Mouse (Mus musculus): ENCODE results near the gene Arhgef38.

Gene Arhgef38

DNA sequence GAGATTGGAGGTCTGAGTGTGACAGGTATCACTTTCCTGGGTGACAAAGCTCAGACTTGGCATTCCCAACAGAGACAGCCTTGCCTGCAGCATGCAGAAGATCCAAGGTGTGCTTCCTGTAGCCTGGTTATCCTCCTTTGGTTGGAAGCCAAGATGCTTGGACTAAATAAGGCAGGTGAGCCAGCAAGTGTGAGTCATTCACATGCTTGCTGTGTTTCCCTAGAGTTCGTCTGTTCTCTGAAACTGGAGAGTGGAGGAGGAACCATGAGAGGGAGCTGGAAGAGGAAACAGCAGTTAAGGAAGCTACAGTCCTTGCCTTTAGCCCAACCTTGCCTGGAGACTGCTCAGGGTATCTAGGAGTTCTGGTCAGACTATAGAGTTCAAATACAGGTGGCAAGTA is 69.6 kb downstream of the Arhgef38 start:
- in situ Hi-C loops (cut with MboI, MseI) = loop anchor here (10.0 kb wide), 1 partner anchor 660 kb away; no protein-coding TSS in a partner anchor

DNA sequence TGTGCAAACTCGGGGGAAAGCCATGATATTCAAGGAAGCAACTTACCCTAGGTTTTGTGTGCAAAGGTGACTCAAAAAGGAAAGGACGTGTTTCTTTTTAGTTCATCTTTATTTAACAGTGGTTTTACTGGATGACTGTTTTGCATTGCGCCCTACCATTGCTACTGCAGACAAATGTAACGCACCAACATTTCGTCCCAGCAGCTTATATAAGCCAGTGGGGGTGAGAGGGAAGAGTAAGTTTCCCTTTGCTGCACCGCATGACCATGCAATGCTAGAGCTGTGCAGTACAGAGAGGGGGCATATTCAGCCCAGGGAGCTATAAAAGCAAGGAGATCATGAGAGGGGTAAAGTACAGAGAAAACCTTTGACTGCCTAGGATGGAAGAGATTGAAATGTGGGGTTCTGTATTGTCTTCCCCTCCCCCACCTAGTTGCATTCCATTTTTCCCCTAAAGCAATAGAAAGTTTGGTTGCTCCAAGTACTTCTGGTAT is 70.8 kb downstream of the Arhgef38 start:
- in situ Hi-C loops (cut with MboI, MseI) = loop anchor here (10.0 kb wide), 1 partner anchor 659 kb away; no protein-coding TSS in a partner anchor

DNA sequence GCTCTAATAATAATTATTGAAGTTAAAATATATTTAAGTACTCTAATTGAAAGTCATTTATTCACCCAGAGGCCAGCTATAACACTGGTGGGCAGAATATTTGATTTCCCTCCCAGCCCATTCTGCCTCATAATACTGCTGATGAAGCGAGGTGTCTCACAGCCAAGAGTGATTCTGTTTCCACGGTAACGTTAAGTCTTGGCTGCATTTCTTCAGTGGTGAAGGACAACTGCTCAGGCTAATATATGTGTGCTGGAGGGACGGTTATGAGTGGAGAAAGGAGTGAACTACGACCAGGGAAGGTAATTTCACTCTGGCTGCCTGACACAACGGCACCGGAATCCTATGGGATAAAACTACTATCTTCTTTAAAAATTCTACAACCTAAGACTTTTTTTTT is 71.6 kb downstream of the Arhgef38 start:
- in situ Hi-C loops (cut with MboI, MseI) = loop anchor here (10.0 kb wide), 1 partner anchor 658 kb away; no protein-coding TSS in a partner anchor

DNA sequence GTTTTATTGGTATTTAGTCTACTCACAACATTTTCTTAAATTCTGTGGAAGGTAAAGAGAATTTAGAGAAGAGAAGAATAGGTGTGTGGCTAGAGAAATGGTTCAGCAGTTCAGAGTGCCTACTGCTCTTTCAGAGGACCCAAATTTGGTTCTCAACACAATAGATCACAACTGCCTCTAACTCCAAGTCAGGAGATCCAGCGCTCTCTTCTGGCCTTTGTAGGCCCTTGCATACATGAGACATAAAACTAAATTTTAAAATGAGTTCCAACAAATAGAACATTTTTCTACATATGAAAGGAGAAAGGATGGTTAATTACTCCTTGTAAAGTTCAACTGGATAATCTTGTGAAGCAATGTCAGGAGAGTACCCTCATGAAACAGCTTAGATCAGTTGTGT is 73.3 kb downstream of the Arhgef38 start:
- in situ Hi-C loops (cut with MboI, MseI) = loop anchor here (10.0 kb wide), 1 partner anchor 657 kb away; no protein-coding TSS in a partner anchor

DNA sequence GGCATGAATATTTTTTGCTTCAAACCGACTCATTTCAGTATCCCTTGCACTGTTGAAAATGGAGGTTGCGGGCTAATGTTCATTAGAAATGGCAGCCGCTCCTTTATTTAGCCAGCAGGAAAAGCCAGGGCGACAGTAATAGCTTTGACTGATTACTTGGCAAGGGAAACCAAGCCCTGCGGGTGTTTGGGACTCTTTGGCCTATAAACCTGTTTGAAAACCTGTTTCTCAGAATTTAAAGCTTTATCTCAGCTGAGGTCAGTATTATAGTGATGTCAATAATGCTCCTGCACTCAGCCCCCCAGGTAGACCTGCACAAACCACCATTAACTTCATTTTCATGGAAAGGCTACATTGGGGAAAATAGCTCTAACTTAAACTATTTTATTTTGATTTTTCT is 76.5 kb downstream of the Arhgef38 start:
- in situ Hi-C loops (cut with MboI, MseI) = no loop called here

DNA sequence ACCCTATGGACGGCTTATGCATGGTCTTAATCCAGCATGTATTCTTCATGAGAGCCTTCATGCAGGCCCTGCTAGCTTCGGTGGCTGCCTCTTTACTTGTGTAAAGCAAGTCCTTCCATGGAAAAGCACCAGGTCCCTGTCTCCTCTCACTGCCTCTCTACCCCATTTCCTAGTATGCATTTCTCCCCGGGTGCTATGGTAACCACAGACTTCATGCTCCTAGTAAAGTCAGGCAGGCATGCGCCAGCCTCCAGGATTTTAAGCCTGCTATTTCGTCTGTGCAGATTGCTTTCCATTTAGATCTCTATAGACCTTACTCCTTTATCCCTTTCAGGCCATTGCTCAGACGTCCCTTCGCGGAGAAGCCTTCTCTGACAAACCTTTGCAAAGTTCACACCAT is 80.1 kb downstream of the Arhgef38 start:
- in situ Hi-C loops (cut with MboI, MseI) = no loop called here

DNA sequence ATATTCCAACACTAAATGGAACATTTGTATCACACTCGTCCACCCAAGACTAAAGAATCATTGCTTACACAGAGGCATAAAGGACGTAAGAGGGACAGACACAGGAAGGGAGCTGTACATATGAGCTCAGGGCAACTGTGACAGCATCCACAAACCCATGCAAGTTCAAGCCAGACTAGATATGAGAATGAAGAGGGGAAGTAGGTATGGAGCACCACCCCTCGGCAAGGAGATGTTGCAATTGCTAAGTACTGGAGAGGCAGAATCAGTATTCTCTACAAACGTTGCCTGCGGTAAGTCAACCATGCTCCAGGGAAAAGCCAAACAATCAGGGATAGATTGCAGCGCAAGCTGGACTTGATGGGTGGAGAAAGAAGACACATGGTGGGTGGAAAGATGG is 81.1 kb downstream of the Arhgef38 start:
- in situ Hi-C loops (cut with MboI, MseI) = no loop called here

DNA sequence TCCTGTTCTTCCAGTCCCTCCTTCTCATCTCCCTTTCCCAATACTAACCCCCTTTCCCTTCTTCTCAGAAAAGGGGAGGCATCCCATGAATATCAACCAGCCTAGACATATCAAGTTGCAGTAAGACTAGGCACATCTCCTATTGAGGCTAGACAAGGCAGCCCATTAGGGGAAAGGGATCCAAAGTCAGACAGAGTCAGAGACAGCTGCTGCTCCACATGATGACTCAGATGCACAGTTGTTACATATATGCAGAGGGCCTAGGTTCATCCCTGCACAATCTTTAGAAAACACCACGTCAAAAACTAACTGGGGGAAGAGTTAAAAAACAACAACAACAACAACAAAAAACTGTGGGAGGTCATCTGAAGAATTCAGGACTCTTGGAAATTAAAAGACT is 81.9 kb downstream of the Arhgef38 start:
- in situ Hi-C loops (cut with MboI, MseI) = no loop called here

DNA sequence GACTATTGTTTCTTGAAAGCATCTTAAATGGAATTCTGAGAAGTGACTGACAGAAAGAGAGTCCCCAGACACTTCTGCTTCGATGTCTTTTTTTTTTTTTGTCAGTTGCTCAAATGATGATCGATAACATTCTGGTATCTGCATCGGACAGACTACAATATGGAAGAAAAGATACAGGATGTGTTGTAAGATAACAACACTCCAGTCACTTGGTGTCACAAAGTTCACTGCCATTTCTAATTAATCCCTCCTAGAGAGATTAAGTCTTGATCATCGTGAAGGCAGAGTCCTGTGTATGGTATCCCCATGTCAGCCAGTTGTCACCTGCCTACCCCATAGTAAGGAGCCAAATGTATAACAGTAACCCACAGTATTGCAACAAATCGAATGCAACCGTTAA is 83.1 kb downstream of the Arhgef38 start:
- in situ Hi-C loops (cut with MboI, MseI) = no loop called here

DNA sequence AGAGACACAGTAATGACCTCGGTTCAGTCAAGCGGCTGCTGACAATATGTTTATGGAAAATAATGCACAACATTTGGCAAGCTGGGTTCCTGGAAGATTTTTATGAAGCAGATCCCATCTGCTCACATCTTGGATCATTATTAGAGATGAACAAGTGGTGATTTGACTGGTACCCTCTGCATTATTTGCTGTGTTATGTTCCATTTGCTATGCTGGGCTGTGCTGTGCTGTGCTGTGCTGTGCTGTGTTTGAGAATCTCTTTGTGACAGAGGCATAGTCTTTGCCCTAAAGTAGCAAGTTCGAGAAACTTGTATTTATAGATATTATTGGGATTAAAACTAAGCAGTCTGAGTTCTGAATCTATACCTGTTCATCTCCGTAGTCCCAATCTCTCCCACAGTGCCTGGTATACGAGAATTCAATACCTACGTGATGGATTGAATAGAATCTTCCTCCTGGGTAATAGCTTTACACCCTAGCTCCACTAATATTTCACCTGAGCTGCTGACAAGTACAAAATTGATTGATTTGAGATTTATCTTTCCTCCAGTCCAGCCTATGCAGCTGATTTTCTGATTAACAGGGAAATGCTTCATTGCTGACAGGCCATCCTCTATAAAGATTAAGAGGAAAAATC is 90.1 kb downstream of the Arhgef38 start:
- in situ Hi-C loops (cut with MboI, MseI) = no loop called here

DNA sequence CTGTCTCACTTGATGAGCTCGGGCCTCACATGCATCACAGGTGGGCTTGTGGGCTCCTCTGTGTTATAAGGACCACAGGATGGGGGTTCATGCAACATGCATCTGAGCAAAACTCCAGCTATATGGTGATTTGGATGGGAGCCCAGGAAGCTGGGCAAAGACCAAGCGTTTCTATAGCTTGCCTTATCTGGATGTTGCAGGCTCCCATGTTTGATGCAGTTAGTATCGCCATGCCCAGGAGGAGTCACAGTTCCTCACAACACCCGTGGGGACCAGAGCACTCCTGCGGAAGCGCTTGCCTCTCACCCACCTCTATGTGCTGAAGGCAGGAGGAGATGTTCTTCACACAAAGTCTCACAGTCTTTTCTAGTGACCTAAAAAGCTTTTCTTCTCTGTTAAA is 92.9 kb downstream of the Arhgef38 start:
- in situ Hi-C loops (cut with MboI, MseI) = no loop called here

DNA sequence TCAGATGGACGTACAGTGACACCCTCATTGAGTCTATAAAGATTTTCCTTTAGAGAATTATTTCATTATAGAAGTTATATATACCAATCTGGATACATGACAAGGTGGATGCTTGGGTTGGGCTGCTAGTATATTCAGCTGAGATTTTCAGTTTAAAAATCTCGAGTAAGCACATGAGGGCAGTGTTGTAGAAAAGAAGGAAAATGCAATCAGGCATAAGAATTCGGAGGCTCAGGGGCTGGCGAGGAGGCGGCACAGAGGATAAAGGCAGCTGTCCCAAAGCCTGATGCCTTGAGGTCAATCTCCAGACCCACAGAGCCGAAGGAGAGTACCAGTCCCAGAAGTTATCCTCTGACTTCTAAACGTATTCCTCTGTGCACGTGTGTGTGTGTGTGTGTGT is 102.1 kb downstream of the Arhgef38 start:
- in situ Hi-C loops (cut with MboI, MseI) = no loop called here

DNA sequence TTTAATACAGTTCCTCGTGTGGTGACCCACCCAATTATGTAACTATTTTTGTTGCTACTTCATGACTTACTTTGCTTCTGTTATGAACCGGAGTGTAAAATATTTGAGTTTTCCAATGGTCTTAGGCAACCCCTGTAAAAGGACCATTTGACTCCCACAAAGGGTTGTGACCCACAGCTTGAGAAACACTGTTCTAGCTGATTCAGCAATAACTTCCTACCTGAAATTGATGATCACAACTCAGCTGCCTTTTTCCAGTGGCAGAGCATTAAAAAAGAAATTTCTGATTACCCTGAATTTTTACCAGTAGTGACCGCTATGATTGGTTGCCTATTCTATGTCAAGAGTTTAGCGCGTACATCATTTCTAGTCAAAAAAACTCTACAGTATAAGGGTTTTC is 103.4 kb downstream of the Arhgef38 start:
- in situ Hi-C loops (cut with MboI, MseI) = no loop called here

DNA sequence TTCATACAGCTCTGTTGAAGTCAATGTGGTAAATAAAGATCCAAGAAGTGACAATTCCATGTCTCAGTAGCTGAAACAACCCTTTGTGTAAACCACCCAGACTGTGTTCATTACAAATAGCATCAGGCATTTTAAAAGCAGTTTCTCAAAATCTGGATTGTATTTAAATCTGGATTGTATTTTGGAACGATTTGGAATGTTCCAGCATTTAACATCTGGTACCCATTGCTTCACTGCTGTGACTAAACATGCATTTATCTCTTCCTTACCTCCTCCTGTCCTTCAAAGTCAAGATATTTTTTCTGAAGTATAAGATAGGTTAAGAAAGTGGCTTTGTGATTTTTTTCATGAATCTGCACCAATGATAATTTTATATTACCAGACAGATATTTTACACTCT is 121.5 kb downstream of the Arhgef38 start:
- in situ Hi-C loops (cut with MboI, MseI) = no loop called here

DNA sequence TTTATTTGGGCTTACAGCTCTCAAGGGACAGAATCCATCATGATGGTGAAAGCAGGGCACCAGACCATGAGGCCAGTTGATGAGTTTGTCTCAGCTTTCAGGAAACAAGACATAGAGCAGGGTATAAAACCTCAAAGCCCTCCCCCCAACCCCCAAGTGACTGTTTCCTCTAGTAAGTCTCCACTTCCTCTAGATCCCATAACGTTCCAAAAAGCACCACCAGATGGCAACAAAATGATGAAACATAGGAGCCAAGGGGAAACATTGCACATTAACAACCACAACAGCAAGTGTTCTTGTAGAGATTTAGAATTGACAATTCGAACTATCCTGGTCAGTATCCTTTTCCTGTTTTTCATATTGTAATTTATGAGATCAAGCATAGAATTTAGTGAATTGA is 123.0 kb downstream of the Arhgef38 start:
- in situ Hi-C loops (cut with MboI, MseI) = no loop called here

DNA sequence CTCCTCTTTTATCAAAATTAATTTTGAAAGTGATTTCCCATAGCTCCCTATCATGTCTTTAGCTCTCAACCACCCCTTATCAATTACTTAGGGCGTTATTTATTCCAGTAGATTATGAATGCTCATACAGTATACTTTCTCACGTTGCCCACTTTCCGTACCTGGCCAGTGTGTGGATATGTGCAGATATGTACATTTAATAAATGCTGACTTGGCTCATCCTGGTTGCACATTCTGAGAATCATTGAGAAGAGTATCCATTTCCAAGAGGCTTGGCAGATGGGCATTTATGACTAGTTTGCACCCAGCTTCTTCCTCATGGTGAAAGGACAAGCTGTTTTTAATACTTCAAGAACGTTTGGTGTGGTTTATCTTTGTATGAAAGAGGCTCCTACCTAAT is 124.9 kb downstream of the Arhgef38 start:
- in situ Hi-C loops (cut with MboI, MseI) = loop anchor here (10.0 kb wide), 1 partner anchor 55 kb away; no protein-coding TSS in a partner anchor

DNA sequence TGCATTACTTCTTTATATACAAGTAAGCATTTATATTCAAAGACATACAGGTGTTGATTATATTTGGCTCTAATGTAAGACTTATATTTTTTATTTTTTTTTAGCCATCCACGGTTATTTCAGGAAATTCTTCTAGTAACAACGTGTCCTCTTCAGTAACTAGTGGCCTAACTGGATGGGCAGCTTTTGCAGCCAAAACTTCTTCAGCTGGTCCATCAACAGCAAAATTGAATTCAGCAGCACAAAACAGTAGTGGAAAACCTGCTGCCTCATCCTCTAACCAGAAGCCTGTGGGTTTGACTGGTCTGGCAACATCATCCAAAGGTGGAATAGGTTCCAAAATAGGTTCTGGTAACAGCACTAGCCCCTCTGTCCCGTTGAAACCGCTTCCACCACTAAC is 126.0 kb downstream of the Arhgef38 start:
- in situ Hi-C loops (cut with MboI, MseI) = loop anchor here (10.0 kb wide), 1 partner anchor 54 kb away; no protein-coding TSS in a partner anchor

DNA sequence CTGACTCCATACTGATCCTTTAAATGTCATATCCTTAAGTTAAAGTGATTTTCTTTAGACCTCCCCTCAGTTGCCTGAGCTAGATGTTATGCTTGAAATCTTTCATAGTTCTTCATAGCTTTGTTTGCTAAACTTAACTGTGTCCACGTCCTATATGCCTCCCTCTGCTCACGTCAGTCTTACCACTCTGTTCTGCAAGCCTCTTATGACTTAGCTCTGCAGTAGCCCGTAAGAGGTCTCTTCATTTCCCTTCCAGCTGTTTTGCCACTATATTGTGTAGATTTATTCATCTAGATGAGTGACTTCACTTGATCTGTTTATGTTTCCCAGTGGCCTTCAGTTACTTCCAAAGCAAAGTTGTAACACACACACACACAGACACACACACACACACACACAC is 130.3 kb downstream of the Arhgef38 start:
- in situ Hi-C loops (cut with MboI, MseI) = loop anchor here (10.0 kb wide), 1 partner anchor 50 kb away; no protein-coding TSS in a partner anchor

DNA sequence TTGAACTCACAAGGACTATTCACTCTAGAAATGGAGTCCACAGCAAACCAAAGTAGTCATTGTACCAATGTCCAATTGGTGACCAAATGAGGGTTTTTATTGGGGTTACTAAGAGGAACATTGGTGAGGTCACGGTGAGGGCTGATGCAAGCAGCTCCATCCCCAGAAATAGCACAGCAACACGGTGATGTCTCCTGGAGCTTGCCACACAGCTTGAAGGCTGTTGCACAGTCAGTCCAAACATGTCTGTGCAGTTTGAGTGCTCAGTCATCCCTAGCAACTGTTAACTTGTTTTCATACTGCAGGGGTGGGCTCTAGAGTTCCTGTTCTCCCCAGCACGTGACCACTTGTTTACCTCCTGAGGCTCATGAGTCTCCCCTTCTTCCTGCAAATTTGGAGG is 131.0 kb downstream of the Arhgef38 start:
- in situ Hi-C loops (cut with MboI, MseI) = loop anchor here (10.0 kb wide), 1 partner anchor 49 kb away; no protein-coding TSS in a partner anchor

DNA sequence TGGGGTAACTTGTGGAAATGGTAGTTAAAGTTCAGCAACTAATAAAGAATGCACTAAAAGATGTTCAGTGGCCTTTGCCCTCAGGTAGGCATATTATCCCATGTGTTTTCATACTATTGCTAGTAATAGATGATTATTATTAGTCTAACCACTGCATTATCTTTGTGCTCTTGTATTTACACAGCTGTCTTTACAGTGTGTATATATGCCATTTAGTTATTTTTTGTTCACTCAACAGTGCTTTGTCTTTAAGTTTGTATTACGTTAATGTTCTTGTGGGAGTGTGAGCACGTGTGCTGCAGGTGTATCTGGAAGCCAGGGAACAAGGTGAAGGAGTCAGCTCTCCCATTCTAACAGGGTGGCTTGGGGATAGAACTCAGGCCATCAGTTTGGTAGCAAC is 135.8 kb downstream of the Arhgef38 start:
- in situ Hi-C loops (cut with MboI, MseI) = loop anchor here (25.0 kb wide), 2 partner anchors 413 to 1962 kb away; no protein-coding TSS in a partner anchor

DNA sequence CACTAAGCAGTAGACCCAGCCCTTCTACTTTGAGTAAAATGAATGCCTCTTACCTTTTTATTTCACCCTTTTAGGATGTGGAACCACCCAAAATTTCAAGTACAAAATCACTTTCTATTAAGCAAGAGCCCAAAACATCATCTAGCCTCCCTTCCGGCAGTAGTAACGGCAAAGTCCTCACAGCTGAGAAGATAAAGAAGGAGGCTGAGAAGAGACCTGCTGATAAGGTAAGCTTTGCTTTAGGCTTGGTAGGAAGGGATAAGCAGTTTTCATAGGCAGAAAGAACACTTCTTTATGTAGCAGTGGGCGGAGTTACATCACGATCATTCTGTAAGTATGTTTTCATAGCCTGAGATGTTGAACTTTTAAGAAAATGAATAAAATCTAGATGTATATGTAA is 136.4 kb downstream of the Arhgef38 start:
- in situ Hi-C loops (cut with MboI, MseI) = loop anchor here (25.0 kb wide), 2 partner anchors 414 to 1961 kb away; no protein-coding TSS in a partner anchor

DNA sequence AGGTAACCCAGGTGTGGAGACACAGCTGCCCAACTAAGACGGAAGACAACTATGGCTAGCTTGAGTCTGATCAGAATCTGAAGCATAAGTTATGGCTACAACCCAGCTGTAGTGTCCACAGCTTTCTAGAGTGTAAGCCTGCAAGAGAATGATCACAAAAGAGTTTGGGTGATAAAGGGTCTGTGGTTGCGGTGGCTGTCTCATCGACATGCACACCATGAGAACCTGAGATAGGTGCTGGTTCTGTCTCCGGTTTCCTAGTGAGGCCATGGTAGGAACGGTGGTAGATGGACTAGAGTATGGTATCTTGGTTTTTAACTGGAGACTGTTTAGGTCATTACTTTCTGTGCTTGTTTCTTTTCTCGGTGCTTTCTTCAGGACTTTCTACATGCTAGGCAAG is 136.8 kb downstream of the Arhgef38 start:
- in situ Hi-C loops (cut with MboI, MseI) = loop anchor here (25.0 kb wide), 2 partner anchors 414 to 1961 kb away; no protein-coding TSS in a partner anchor

DNA sequence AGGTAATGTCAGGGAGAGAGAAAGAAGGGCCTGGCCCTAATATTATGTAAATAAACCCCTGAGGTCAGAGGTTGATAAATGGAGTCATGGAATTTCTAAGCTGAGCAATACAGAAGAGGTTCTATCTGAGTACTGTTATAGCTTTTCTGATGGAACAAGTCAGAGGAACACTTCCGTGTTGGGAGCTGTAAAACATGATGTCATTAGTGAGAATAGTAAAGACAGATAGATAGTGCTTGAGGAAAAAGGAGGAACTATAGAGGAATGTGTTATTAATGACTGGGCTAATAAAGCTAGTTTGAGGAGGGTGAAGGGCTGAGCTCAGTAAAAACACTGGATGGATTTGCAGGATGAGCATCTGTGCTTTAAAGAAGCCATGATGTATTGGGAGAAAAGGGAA is 140.4 kb downstream of the Arhgef38 start:
- in situ Hi-C loops (cut with MboI, MseI) = loop anchor here (25.0 kb wide), 2 partner anchors 418 to 1957 kb away; no protein-coding TSS in a partner anchor

All from T-helper 1 cell (primary cell).